Mouse (Mus musculus) limb, embryonic 14.5 days (tissue): ENCODE data around the gene Cobl. TPM values are rescaled to one million over a fixed set of nuclear protein-coding genes. Genes with fewer than 3 reads are reported as not detected.

Source experiments
- ATAC-seq: fragments of 200-750 bp; cut with Nextera tagmentation; 2 replicates; pipeline ENCODE4 v1.8.0; 2017; ENCODE audit warnings: low read depth, moderate number of reproducible peaks, moderate TSS enrichment; ENCODE audit not compliant: low FRiP score
- DNase-seq: peaks from one replicate; pipeline ENCODE4 v3.0.0-alpha.2; 2015; ENCODE audit warnings: low spot score
- H3K27ac ChIP-seq: fragments of 300-500 bp; sonication (generic); replicated peaks from 2 replicates; pipeline ENCODE4 v1.5.1; 2014; ENCODE audit warnings: low read depth, mild to moderate bottlenecking, low read length, moderate library complexity, mixed read lengths
- H3K27me3 ChIP-seq: fragments of 300-500 bp; sonication (generic); 2 replicates; pipeline ENCODE4 v1.6.1; 2014; ENCODE audit warnings: low read length, mixed read lengths; ENCODE audit not compliant: control insufficient read depth, insufficient read depth
- H3K36me3 ChIP-seq: fragments of 300-500 bp; sonication (generic); 2 replicates; pipeline ENCODE4 v1.6.1; 2014; ENCODE audit warnings: mild to moderate bottlenecking, low read length, moderate library complexity, mixed read lengths; ENCODE audit not compliant: control insufficient read depth, insufficient read depth
- H3K4me1 ChIP-seq: fragments of 300-500 bp; sonication (generic); 2 replicates; pipeline ENCODE4 v1.6.1; 2014; ENCODE audit warnings: antibody characterized with exemption, low read length, mixed read lengths; ENCODE audit not compliant: control insufficient read depth, insufficient read depth
- H3K4me2 ChIP-seq: fragments of 300-500 bp; sonication (generic); replicated peaks from 2 replicates; pipeline ENCODE4 v1.6.1; 2014; ENCODE audit warnings: low read depth, mild to moderate bottlenecking, low read length, moderate library complexity; ENCODE audit not compliant: severe bottlenecking
- H3K4me3 ChIP-seq: fragments of 300-500 bp; sonication (generic); replicated peaks from 2 replicates; pipeline ENCODE4 v1.5.1; 2014; ENCODE audit warnings: low read length
- H3K9ac ChIP-seq: fragments of 300-500 bp; sonication (generic); 2 replicates; pipeline ENCODE4 v1.6.1; 2014; ENCODE audit warnings: mild to moderate bottlenecking, low read depth, low read length, moderate library complexity; ENCODE audit not compliant: severe bottlenecking
- H3K9me3 ChIP-seq: fragments of 300-500 bp; sonication (generic); 2 replicates; pipeline ENCODE4 v1.6.1; 2016; ENCODE audit warnings: low read length; ENCODE audit not compliant: control insufficient read depth
- POLR2A ChIP-seq: fragments of 200-500 bp; IDR thresholded peaks from 2 replicates; pipeline ENCODE4 v1.8.0; 2012; ENCODE audit warnings: inconsistent platforms, mild to moderate bottlenecking, moderate library complexity, borderline replicate concordance; ENCODE audit not compliant: insufficient read depth, insufficient read length; ENCODE audit errors: extremely low read depth
- WGBS: fragments of 180-500 bp; shearing (Covaris S2); extraction: QIAGEN DNeasy Blood & Tissue Kit; methylation state at CpG from one replicate; pipeline ENCODE4 v1.1.7; 2014; 5-methylcytosine and 5-hydroxymethylcytosine counted together
- polyA plus RNA-seq, 2 experiments: library from polyadenylated mRNA; depleted of rRNA in 1 of 2; stranded (reverse) in 1 of 2; unstranded in 1 of 2; fragments of >200 nt; fragmentation: Nextera tagmentation in 1 of 2; extraction: Ambion mirVana in 1 of 2; gene quantifications; 2 replicates each; pipeline versions ENCODE4 v1.2.1 to v1.2.3; 2012 to 2014

Cobl gene
- polyA plus RNA-seq, 2 experiments: 22.2 to 31.3 TPM

DNA sequence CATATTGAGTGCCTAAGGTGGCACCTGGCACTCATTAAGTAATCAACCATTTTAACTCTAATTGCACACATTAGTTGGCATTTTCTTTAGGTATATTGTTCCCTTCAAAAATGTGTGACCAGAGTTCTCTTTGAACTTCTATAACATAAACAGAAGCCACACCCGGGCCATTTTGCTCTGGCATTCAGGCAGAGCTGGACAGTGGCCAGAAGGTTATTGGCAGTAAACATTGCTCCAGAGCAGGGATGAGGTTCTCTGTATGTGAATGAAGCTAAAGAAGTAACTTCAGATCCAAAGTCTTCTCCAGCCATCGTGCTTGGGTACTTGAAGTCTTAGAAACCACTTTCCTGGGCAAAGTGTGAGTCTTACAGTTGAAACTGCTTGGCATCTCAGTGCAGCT, 3.9 kb upstream of the Cobl start:
- Histone ChIP-seq H3K4me2 (no peak overlapping the region), H3K27me3 (peaks cover 22% of the 10 kb centered on the region), H3K27ac (no peak overlapping the region), H3K9ac (no peak overlapping the region), H3K4me1 (no peaks in the 10 kb centered on the region), H3K4me3 (no peak overlapping the region), H3K9me3 (no peaks in the 10 kb centered on the region), H3K36me3 (no peaks in the 10 kb centered on the region)
- ATAC-seq (no peak), DNase-seq (no peak)
- 62% methylated on average over 2 of the region's 2 CpGs for WGBS
- TF ChIP-seq POLR2A: no peak

DNA sequence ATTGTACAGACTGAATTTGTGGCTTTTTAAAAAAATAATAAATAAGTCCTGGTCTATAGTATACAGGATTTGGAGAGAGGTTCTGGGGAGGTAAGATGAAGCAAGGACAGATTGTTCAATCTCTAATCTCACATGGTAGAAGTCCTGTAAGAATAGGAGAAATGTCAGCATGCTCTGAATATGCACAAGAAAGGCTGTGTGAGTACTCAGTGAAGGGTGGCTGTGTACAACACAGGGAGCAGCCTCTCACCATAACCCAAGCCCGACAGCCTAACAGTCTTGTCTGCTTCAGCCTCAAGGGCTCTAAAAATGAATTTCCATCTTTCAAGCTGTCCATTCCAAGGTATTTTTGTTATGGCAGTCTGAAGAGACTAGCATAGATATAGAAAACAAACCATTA, 3.1 kb upstream of the Cobl start:
- no peaks in the 10 kb centered on the region for H3K9me3 ChIP-seq
- no peak for TF ChIP-seq POLR2A
- DNase-seq (no peak), ATAC-seq (no peak)
- no peaks in the 10 kb centered on the region for H3K4me1 ChIP-seq
- H3K36me3 ChIP-seq: no peaks in the 10 kb centered on the region
- H3K27me3 ChIP-seq: peaks cover 25% of the 10 kb centered on the region
- no peak overlapping the region for H3K27ac ChIP-seq
- WGBS: 77% methylated on average over 1 of the region's 1 CpGs
- H3K4me3 ChIP-seq: no peak overlapping the region
- no peak overlapping the region for H3K9ac ChIP-seq
- no peak overlapping the region for H3K4me2 ChIP-seq

DNA sequence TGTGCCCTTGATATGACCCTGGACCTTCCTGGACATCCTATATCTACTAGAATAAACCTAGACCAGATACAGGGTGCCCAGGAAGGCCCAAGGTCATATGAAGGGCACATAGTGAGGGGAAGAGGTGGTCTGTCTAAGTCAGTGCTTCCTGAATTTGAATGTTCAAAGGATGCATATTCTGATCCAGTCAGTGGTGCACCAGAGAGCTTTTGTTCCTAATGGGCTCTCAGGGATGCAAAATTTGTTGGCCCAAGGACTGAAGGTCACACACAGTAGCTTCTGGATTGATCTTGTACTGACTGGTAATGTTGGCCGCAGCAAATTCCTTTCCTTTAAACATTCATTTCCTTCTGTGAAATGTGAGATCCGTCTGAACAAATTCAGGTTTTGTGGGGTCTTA, 2.5 kb upstream of the Cobl start:
- WGBS: 54% methylated on average over 2 of the region's 2 CpGs
- ATAC-seq: no peak
- peaks cover 25% of the 10 kb centered on the region for H3K27me3 ChIP-seq
- no peak overlapping the region for H3K4me3 ChIP-seq
- H3K4me1 ChIP-seq: no peaks in the 10 kb centered on the region
- TF ChIP-seq POLR2A: no peak
- H3K9me3 ChIP-seq: no peaks in the 10 kb centered on the region
- H3K27ac ChIP-seq: no peak overlapping the region
- no peaks in the 10 kb centered on the region for H3K36me3 ChIP-seq
- DNase-seq: no peak
- no peak overlapping the region for H3K9ac ChIP-seq
- no peak overlapping the region for H3K4me2 ChIP-seq

GRCm38 (mm10) chr11:12466606-12467005, 1.8 kb upstream of the Cobl start:
- Histone ChIP-seq H3K4me3 (no peak overlapping the region), H3K36me3 (no peaks in the 10 kb centered on the region), H3K4me1 (no peaks in the 10 kb centered on the region), H3K4me2 (no peak overlapping the region), H3K9me3 (no peaks in the 10 kb centered on the region), H3K9ac (no peak overlapping the region), H3K27ac (no peak overlapping the region), H3K27me3 (peaks cover 25% of the 10 kb centered on the region)
- WGBS: 94% methylated on average over 1 of the region's 1 CpGs
- ATAC-seq (no peak), DNase-seq (no peak)
- no peak for TF ChIP-seq POLR2A

DNA sequence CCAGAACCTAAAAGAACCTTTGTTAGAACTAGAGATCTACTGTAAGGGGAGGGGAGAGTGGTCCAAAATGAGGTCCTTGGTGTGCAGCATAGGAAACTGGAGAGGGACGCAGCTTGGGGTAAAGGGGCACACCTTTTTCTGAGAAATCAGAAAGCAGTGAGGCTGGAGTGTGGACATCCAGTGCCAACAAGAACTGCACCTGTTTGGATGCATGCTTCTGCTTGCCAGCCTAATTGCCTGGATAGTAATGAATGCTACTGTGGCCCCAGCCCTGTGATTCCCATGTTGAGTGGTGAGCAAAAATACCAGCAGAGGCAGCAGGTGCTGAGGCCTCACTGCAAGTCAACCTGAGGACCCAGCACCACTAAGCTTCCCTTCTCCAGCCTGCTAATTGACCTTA, 469 bp upstream of the Cobl start:
- H3K27ac ChIP-seq: no peak overlapping the region
- no peak for TF ChIP-seq POLR2A
- H3K36me3 ChIP-seq: no peaks in the 10 kb centered on the region
- no peaks in the 10 kb centered on the region for H3K9me3 ChIP-seq
- DNase-seq (no peak), ATAC-seq (no peak)
- 41% methylated on average over 1 of the region's 1 CpGs for WGBS
- H3K4me3 ChIP-seq: peak overlapping the region; percentile 62
- no peaks in the 10 kb centered on the region for H3K4me1 ChIP-seq
- H3K27me3 ChIP-seq: peaks cover 25% of the 10 kb centered on the region
- H3K4me2 ChIP-seq: peak overlapping the region; percentile 89
- H3K9ac ChIP-seq: peak overlapping the region; percentile 66

- 61% methylated on average over 13 of the region's 13 CpGs for WGBS
- Histone ChIP-seq H3K9ac (peak overlapping the region; percentile 66; the same call in 1 of the 2 replicates), H3K4me2 (peak overlapping the region; percentile 89), H3K27ac (no peak overlapping the region), H3K4me1 (no peaks in the 10 kb centered on the region), H3K36me3 (no peaks in the 10 kb centered on the region), H3K4me3 (peak overlapping the region; percentile 62), H3K9me3 (no peaks in the 10 kb centered on the region), H3K27me3 (peaks cover 25% of the 10 kb centered on the region)
- TF ChIP-seq POLR2A: no peak
- DNase-seq (no peak), ATAC-seq (no peak)
These were observed 1.1 kb downstream of the Cobl start for GRCm38 (mm10) chr11:12463615-12464170.
